Mouse (Mus musculus): ENCODE data around the gene Nostrin. TPM values are rescaled to one million over a fixed set of nuclear protein-coding genes. Genes with fewer than 3 reads are reported as not detected.
A peak's percentile ranks its signal among the peaks of the same experiment; 100 is the strongest.

Nostrin gene
- total RNA-seq, 2 experiments from 2014 or later = 2.2 to 3.2 TPM

GRCm38 (mm10) chr2:69193555-69193954 is 58.0 kb downstream of the Nostrin start:
- DNase-seq = no peak

GRCm38 (mm10) chr2:69205185-69205584 is 69.6 kb downstream of the Nostrin start:
- DNase-seq = no peak

GRCm38 (mm10) chr2:69205791-69206351 is 70.3 kb downstream of the Nostrin start, which contains the start of gene Spc25:
TSS of gene Spc25 (minus strand) at chr2:69206194.
- DNase-seq = peak; percentile 76

DNA sequence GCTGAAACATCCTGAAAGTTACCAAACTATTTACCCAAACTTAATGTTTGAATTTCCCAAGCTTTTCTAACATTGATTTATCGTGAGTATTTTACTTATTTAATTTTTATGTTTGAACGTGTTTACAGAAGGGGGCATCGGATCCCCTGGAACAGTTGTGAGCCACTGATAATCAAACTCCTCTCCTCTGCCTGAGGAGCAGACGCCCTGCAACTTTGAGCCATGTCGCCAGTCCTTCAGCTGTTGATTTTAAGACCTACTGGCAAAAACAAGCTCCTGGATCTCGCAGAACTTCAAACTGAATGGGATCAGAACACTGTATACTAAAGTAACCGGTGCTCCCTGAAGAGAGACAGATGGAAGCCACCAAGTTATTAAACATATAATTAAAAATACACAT is 70.9 kb downstream of the Nostrin start:
- no peak for DNase-seq

DNA sequence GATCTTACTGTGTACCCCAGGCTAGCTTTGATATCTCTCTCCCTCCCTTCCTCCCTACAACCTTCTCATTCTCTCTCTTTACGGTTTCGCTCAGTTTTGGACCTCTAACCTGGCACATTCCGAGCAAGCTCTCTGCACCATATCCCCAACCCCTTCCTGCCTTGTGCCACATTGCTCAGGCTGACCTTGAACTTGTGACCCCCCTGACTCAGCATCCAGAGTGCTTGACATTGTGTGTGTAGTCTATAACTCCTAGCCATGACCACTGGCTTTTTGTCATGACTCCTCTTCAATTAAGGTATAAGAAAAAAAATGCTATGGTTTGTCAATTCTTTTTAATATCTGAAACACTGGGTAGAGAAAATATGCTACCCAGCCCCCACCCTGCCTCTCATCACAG is 74.1 kb downstream of the Nostrin start:
- no peak for DNase-seq

DNA sequence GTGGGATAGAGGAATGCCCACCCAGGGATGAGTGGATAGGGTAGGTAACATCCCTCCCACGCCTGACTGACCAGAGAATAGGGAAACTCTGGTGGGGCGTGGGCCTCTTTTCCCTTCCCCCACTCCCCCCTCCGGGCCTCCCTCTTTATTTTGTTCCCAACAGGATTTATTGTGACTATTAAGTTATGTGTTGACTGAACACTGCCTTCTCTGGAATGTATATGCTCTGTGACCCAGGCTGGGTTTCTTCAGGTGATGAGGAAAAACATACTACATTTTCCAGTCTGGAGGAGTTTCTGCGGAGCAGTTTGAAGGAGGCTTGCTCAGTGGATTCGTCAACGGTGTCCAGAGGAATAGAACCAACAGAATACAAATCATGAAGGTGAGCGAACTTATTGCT is 75.2 kb downstream of the Nostrin start, which contains the start of gene G6pc2:
Gene G6pc2 (plus strand): TSS at position 301 of the 400 bp plus-strand sequence.
- no peak for DNase-seq

- no peak for DNase-seq
Observed at GRCm38 (mm10) chr2:69212652-69213051, 77.1 kb downstream of the Nostrin start.

DNA sequence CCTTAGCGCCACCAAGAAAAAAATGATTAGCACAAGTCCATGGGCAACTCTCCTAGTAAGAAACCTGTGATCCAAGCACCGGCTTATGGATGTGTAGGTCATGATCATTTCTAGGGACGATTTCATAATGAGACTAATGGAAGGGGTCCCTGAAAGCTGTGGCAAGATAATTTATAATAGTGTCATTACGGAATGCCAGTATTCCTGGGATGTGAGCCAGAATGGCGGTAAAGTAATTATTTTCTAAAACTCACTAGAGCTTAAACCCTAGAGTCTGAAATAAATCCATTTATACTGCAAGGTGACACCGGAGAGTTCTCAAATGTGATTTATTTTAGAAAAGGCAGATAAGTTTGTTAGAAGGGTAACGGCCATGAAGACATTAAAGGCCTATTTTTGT is 79.6 kb downstream of the Nostrin start:
- no peak for DNase-seq

DNA sequence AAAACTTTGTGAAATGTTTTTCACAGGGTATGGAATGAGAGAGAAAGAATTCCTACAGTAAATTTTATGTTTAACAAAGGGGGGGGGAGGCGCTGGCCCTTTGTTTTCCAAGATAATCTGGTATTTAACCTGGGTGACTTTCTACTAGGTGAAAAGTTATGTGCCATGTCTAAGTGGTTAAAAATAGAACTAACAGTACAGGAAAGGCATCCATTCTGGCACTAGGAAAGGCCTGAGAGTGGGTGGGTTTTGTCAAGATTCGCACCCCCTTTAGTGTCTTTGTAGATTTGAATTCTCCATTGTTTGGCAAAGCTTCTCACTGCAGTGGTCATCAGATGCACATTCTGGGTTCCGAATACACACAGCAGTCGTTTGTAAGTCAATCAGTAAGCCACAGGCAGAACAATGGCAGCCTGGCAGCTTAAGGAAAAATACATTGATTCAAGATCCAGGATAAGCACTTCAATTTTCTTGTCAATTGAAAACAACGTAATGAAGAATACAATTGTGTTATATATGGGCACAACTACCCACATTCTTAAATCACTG is 86.3 kb downstream of the Nostrin start:
- DNase-seq = no peak

DNA sequence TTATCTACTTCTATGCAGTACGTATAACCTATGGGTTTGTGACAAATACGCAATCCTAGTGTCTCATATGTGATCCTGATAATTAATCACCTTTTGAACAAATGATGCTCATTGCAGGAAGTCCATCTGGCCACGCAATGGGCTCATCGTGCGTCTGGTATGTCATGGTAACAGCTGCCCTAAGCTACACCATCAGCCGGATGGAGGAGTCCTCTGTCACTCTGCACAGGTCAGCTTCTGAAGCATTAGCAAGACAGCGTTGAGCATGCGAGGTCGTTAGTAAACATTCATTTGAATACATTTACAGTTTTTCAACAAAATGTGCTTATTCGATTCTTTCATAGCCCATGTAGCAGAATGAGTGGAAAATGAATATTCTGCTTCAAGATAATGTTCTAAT is 87.2 kb downstream of the Nostrin start:
- no peak for DNase-seq

DNA sequence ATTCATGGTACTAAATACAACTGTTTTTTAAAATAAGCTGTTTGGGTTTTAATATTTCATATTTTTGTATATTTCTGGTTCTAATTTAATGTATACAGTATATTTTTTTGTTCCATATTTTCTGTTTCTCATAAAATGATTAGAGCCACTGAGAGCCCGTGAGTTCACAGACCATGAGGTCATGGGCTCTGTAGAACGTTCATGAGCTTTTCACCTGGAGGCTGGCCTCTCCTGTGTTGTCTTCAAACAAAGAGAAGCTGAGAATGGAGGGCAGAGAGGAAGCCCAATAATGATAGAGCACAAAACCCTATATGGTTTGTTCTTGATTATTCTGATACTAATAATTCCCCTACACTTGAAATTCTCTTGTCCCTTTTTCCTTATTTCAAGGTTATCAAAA is 89.1 kb downstream of the Nostrin start:
- DNase-seq = no peak

- no peak for DNase-seq
Observed at GRCm38 (mm10) chr2:69226876-69227275, 91.3 kb downstream of the Nostrin start.

DNA sequence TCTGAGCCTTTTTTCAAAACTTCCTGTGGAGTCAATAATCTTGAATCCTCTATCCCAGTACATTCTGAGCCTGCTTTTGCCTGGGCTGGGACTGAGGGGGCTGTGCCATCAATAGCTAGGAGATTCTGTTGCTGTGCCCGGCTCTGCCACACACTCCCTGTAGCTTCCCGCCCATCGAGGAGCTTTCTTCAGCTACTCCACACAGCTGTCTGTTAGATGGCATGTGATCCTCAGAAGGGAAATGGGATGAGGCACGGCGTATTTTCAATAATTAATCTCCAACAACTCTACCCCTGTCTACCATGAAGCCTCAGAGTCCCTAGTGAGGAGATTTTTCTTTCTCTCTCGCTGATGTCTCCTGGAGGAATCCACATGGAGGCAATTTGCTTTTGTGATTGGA is 93.0 kb downstream of the Nostrin start:
- no peak for DNase-seq

- DNase-seq = no peak
Observed at GRCm38 (mm10) chr2:69230137-69230536, 94.5 kb downstream of the Nostrin start.

GRCm38 (mm10) chr2:69232101-69232500 is 96.5 kb downstream of the Nostrin start:
- DNase-seq = no peak

DNA sequence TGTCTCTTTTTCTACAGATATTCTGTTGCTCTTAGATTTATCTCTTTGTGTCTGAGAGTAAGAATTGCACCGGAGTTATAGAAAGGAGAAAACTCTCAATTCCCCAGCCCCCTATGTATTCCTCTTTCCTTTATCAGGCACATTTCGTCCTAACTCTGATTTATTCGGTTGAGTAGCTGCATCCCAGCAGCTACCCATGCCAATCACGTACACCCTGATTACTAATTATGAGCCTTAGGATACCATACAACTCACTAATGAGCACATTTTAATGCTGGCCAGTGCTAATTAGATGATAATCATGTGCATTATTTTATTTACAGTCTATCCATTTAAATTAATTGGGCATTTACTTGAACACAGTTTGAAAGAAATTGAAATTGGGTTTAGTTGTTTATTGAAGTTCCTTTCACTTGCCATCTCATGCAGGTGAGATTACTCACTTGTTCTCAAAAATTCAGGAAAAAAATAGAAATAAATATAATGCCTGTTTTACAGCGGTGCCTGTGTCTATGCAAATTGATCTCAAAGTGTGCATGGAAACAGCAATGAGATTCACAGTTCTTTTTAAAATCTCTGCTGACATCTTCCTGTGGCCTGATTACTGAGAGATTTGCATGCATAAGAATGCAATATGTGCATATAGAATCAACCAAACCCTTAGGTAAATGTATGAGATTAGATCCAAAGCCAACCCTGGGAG is 99.5 kb downstream of the Nostrin start:
- DNase-seq = no peak

Other genes starting within 250 kb of the Nostrin start
- 1 to 10 TPM; 8.5 to 9.9 TPM for gene Spc25, start 70.4 kb downstream of the Nostrin start, total RNA-seq (2021)
- not detected for gene G6pc2, start 75.3 kb downstream of the Nostrin start, total RNA-seq (2021)
- gene Abcb11, start 206.8 kb downstream of the Nostrin start, total RNA-seq (2021) = under 1 TPM in 1 of 2 experiments, not detected in 1; 0.05 TPM
- gene Dhrs9, start 244.6 kb downstream of the Nostrin start, total RNA-seq (2021) = under 1 TPM; 0.05 to 0.07 TPM

Data from gastrocnemius, postnatal 10 days (tissue).